Comparison of ENCODE assay signal across 16 mouse cellular contexts in genomic region chr7:115333046-115333577, GRCm38 (mm10).
DNase-seq lines count a peak whose midpoint lies in the region; ATAC-seq and TF ChIP-seq lines count a peak whose summit lies in the region.
"Had no signal": no experiment of that assay in that cellular context is flagged by ENCODE, and none has a peak within 500 bp of the region (broad histone marks: within the 10 kb centered on the region; RNA-seq: fewer than 3 reads in every experiment).

No protein-coding gene starts in this region.

- no peak overlapping the region for H3K4me3 ChIP-seq in lung, embryonic 14.5 days (ENCODE audit: low read depth, low read length)
- no peak overlapping the region for H3K4me3 ChIP-seq in lung, postnatal 0 days (ENCODE audit: low read depth, low read length)
- H3K4me3 ChIP-seq: embryonic facial prominence, embryonic 15.5 days; limb, embryonic 15.5 days had no signal

- no peak for TF ChIP-seq EP300 in lung, postnatal 0 days (IDR thresholded peaks at IDR 0.05)

- 37% methylated on average over 1 of the region's 1 CpGs for WGBS in lung, embryonic 14.5 days
- WGBS in lung, postnatal 0 days: 43% methylated on average over 1 of the region's 1 CpGs

- H3K27me3 ChIP-seq in lung, embryonic 14.5 days (ENCODE audit: insufficient read depth, low read length): no peaks in the 10 kb centered on the region
- H3K27me3 ChIP-seq in lung, postnatal 0 days (replicated peaks; ENCODE audit: insufficient read depth, low read length): no peaks in the 10 kb centered on the region
- H3K27me3 ChIP-seq: embryonic facial prominence, embryonic 15.5 days; limb, embryonic 15.5 days had no signal

- peaks cover 5% of the 10 kb centered on the region; the same call in 1 of the 2 replicates for H3K9me3 ChIP-seq in lung, embryonic 14.5 days (ENCODE audit: low read depth, low read length)
- H3K9me3 ChIP-seq in lung, postnatal 0 days (ENCODE audit: low read length): no peaks in the 10 kb centered on the region
- H3K9me3 ChIP-seq: embryonic facial prominence, embryonic 15.5 days; limb, embryonic 15.5 days had no signal

- DNase-seq in heart, adult 11 months: peak; percentile 79
- no peak for DNase-seq in heart, postnatal 4 days
- DNase-seq in lung, embryonic 14.5 days: peak; percentile 12
- no peak for DNase-seq in lung, postnatal 0 days (ENCODE audit: low spot score)
- peak; percentile 7 for DNase-seq in cerebellum, adult 11-12 months
- DNase-seq in cerebellum, postnatal 36 days: peak; percentile 11 to 26
- DNase-seq in urinary bladder, adult 2 months (ENCODE audit: low spot score): no peak
- no peak for DNase-seq in testis, postnatal 14 days (ENCODE audit: low spot score)
- DNase-seq: liver, postnatal 0 days; thymus, adult 2 months had no signal

- TF ChIP-seq CTCF in lung, embryonic 14.5 days (IDR thresholded peaks at IDR 0.05; ENCODE audit: low read depth): no peak
- TF ChIP-seq CTCF in lung, postnatal 0 days (IDR thresholded peaks at IDR 0.05): no peak

- no peak overlapping the region for H3K27ac ChIP-seq in lung, embryonic 14.5 days (ENCODE audit: low read depth)
- no peak overlapping the region for H3K27ac ChIP-seq in lung, postnatal 0 days (ENCODE audit: low read length)
- H3K27ac ChIP-seq: embryonic facial prominence, embryonic 15.5 days; kidney, postnatal 0 days; limb, embryonic 15.5 days had no signal

- no peak overlapping the region for H3K4me2 ChIP-seq in lung, embryonic 14.5 days
- H3K4me2 ChIP-seq in lung, postnatal 0 days (replicated peaks; ENCODE audit: low read depth, low read length): no peak overlapping the region
- H3K4me2 ChIP-seq: embryonic facial prominence, embryonic 15.5 days; limb, embryonic 15.5 days had no signal

- ATAC-seq in lung, embryonic 14.5 days (ENCODE audit: insufficient read depth): no peak
- no peak for ATAC-seq in lung, postnatal 0 days
- ATAC-seq: forebrain, embryonic 14.5 days; hindbrain, embryonic 16.5 days; liver, postnatal 0 days; midbrain, embryonic 16.5 days had no signal

- H3K36me3 ChIP-seq in lung, embryonic 14.5 days (ENCODE audit: insufficient read depth): no peaks in the 10 kb centered on the region
- no peaks in the 10 kb centered on the region for H3K36me3 ChIP-seq in lung, postnatal 0 days (ENCODE audit: insufficient read depth, low read length)
- H3K36me3 ChIP-seq: embryonic facial prominence, embryonic 15.5 days; limb, embryonic 15.5 days had no signal

- no peak overlapping the region for H3K9ac ChIP-seq in lung, embryonic 14.5 days
- H3K9ac ChIP-seq in lung, postnatal 0 days (replicated peaks; ENCODE audit: low read depth): no peak overlapping the region
- H3K9ac ChIP-seq: embryonic facial prominence, embryonic 15.5 days; limb, embryonic 15.5 days; liver, postnatal 0 days had no signal

- no peaks in the 10 kb centered on the region for H3K4me1 ChIP-seq in lung, embryonic 14.5 days (ENCODE audit: insufficient read depth)
- no peaks in the 10 kb centered on the region for H3K4me1 ChIP-seq in lung, postnatal 0 days (ENCODE audit: insufficient read depth, low read depth, low read length)
- H3K4me1 ChIP-seq: limb, embryonic 15.5 days had no signal

Comparison
In these comparisons a context has a peak if more than half of its experiments do, and no peak if none do; other contexts are left out.
1. DNase-seq: peak in heart, adult 11 months (single experiment), lung, embryonic 14.5 days (single experiment), cerebellum, adult 11-12 months (single experiment) and cerebellum, postnatal 36 days (2 of 2); none in heart, postnatal 4 days (single experiment), lung, postnatal 0 days (single experiment), urinary bladder, adult 2 months (single experiment) and testis, postnatal 14 days (single experiment).